26 mouse cellular contexts compared by ENCODE assay signal in the genomic region with DNA sequence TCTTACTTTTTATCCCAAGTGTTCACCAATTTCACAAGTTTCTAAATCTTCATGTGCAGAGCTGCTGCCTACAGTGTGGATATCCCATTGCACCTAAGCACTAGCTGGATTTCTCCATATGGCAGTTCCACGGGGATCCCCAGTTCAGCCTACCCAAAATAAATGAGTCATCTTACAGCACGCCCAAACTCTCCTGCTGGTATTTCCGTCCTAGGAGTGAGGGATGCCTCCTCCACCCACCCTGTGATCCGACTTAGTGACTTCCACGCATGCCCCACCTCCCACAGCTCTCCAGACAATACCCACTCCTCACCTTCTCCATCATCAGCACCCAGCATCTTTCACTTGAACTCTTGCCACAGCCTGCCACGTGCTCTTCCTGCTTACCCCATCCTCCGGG. TPM values are rescaled to one million over a fixed set of nuclear protein-coding genes. Genes with fewer than 3 reads are reported as not detected.
DNase-seq lines count a peak whose midpoint lies in the region; TF ChIP-seq lines count a peak whose summit lies in the region.
"Had no signal": no experiment of that assay in that cellular context is flagged by ENCODE, and none has a peak within 500 bp of the region (broad histone marks: within the 10 kb centered on the region; RNA-seq: fewer than 3 reads in every experiment).

No protein-coding gene starts in this region.

- intact Hi-C loops in left cerebral cortex, adult 2 months (cut with DNase I), result no loop called here

- DNase-seq in layer of hippocampus, adult 9-11 months, result peak; percentile 14
- DNase-seq in layer of hippocampus, adult 2 months (ENCODE audit: low spot score in 2 of 2), result no peak
- DNase-seq in brain, adult 2 months (ENCODE audit: low read depth, low spot score), result peak; percentile 89
- peak; percentile 42 to 67 for DNase-seq in left cerebral cortex, adult 2 months (ENCODE audit: extremely low spot score in 1 of 2, low spot score in 2 of 2)
- peak; percentile 68 for DNase-seq in right cerebral cortex, postnatal 25 days
- DNase-seq in embryo, embryonic 9.5 days (ENCODE audit: extremely low spot score), result no peak
- no peak for DNase-seq in T-cell, adult 2 months (ENCODE audit: low spot score)
- DNase-seq: adrenal gland, postnatal 10 days; B cell, adult 2 months; cerebellum, adult 11 months; cerebellum, postnatal 10 days; gastrocnemius, adult 2 months; kidney, adult 2 months; kidney, postnatal 10 days; spleen, adult 18-20 months; thymus, adult 18-20 months; thymus, postnatal 4 days had no signal

- no peak overlapping the region for H3K4me3 ChIP-seq in layer of hippocampus, adult 2 months
- H3K4me3 ChIP-seq in left cerebral cortex, adult 2 months, result no peak overlapping the region
- H3K4me3 ChIP-seq: embryonic facial prominence, embryonic 10.5 days; forebrain, embryonic 13.5 days; gastrocnemius, adult 2 months; heart, embryonic 13.5 days; hindbrain, embryonic 13.5 days; limb, embryonic 15.5 days; liver, embryonic 15.5 days; midbrain, embryonic 10.5 days had no signal

- no peak overlapping the region for H3K27ac ChIP-seq in layer of hippocampus, adult 2 months
- no peak overlapping the region for H3K27ac ChIP-seq in left cerebral cortex, adult 2 months
- H3K27ac ChIP-seq: embryonic facial prominence, embryonic 10.5 days; forebrain, embryonic 13.5 days; gastrocnemius, adult 2 months; heart, embryonic 13.5 days; hindbrain, embryonic 13.5 days; limb, embryonic 15.5 days; liver, embryonic 15.5 days; macrophage; midbrain, embryonic 10.5 days had no signal

- no peak for TF ChIP-seq CTCF in layer of hippocampus, adult 2 months (conservative IDR thresholded peaks at IDR 0.05)
- no peak for TF ChIP-seq CTCF in left cerebral cortex, adult 2 months (IDR thresholded peaks at IDR 0.05)

RNA-seq across cellular contexts. Expression of gene Kcnh5, which starts 5.5 kb away (rescaled TPM):
- 10 to 100 TPM; 13.9 to 14.3 TPM for total RNA-seq in layer of hippocampus, adult 2 months (2021)
- total RNA-seq in left cerebral cortex, adult 2 months (2021), result 10 to 100 TPM; 83.7 to 88.1 TPM
- total RNA-seq: heart, postnatal 25 days had no signal

Comparison
In these comparisons a context has a peak if more than half of its experiments do, and no peak if none do; other contexts are left out.
1. DNase-seq: peak in layer of hippocampus, adult 9-11 months (single experiment), brain, adult 2 months (single experiment), left cerebral cortex, adult 2 months (2 of 2) and right cerebral cortex, postnatal 25 days (single experiment); none in layer of hippocampus, adult 2 months (0 of 2), embryo, embryonic 9.5 days (single experiment) and T-cell, adult 2 months (single experiment).
2. RNA of gene Kcnh5, which starts 5.5 kb away (total RNA-seq): 83.7 to 88.1 TPM in left cerebral cortex, adult 2 months; 13.9 to 14.3 TPM in layer of hippocampus, adult 2 months; every median in the first group is over 4 times any median in the second.